Mouse (Mus musculus): Measurements from ENCODE around the gene Mpdu1.

- no peak for TF ChIP-seq CTCF (IDR thresholded peaks at IDR 0.05)
- TF ChIP-seq EP300 (IDR thresholded peaks at IDR 0.05), result no peak
Measured at GRCm38 (mm10) chr11:69621571-69622268, 40.7 kb downstream of the Mpdu1 start, which contains the start of gene Sat2.
